ENCODE assay signal across 36 mouse cellular contexts in genomic region chr14:122414786-122415185, GRCm38 (mm10). TPM values are rescaled to one million over a fixed set of nuclear protein-coding genes. Genes with fewer than 3 reads are reported as not detected.
"Had no signal": no experiment of that assay in that cellular context is flagged by ENCODE, and none has a peak within 500 bp of the region (broad histone marks: within the 10 kb centered on the region; RNA-seq: fewer than 3 reads in every experiment).

No protein-coding gene starts in this region.

- H3K4me3 ChIP-seq: heart, embryonic 10.5 days; heart, embryonic 12.5 days; hindbrain, embryonic 10.5 days; hindbrain, embryonic 12.5 days; intestine, embryonic 15.5 days; layer of hippocampus, adult 2 months; left cerebral cortex, adult 2 months; limb, embryonic 10.5 days; limb, embryonic 12.5 days had no signal

- H3K4me1 ChIP-seq: heart, embryonic 10.5 days; heart, embryonic 12.5 days; intestine, embryonic 15.5 days had no signal

- H3K36me3 ChIP-seq: heart, embryonic 10.5 days; heart, embryonic 12.5 days; hindbrain, embryonic 12.5 days; intestine, embryonic 15.5 days; limb, embryonic 10.5 days; limb, embryonic 12.5 days had no signal

- DNase-seq: gastrocnemius, postnatal 14 days; heart, adult 18-20 months; heart, postnatal 10 days; heart, postnatal 4 days; kidney, adult 18-20 months; kidney, adult 8-10 months; kidney, postnatal 10 days; kidney, postnatal 25 days; kidney, postnatal 4 days; liver had no signal

- H3K4me2 ChIP-seq: heart, embryonic 12.5 days; hindbrain, embryonic 12.5 days; hindbrain, embryonic 14.5 days; intestine, embryonic 15.5 days; limb, embryonic 12.5 days; liver, embryonic 11.5 days had no signal

- H3K9me3 ChIP-seq: heart, embryonic 10.5 days; heart, embryonic 12.5 days; hindbrain, embryonic 12.5 days; intestine, embryonic 15.5 days; limb, embryonic 10.5 days; limb, embryonic 12.5 days had no signal

- H3K27ac ChIP-seq: heart, embryonic 10.5 days; hindbrain, embryonic 10.5 days; hindbrain, embryonic 12.5 days; hindbrain, embryonic 14.5 days; intestine, embryonic 15.5 days; layer of hippocampus, adult 2 months; left cerebral cortex, adult 2 months; limb, embryonic 10.5 days; limb, embryonic 12.5 days; liver, embryonic 14.5 days had no signal

- H3K9ac ChIP-seq: heart, embryonic 12.5 days; hindbrain, embryonic 12.5 days; hindbrain, embryonic 14.5 days; intestine, embryonic 15.5 days; limb, embryonic 12.5 days; liver, embryonic 14.5 days had no signal

- ATAC-seq: hindbrain, embryonic 16.5 days; inflammation-experienced regulatory T-cells, adult 6 months; intestine, embryonic 15.5 days; intestine, postnatal 0 days had no signal

RNA-seq across cellular contexts. Expression of gene Gm5089, which starts 36.1 kb away (rescaled TPM):
- total RNA-seq: gastrocnemius, adult 18-20 months; gastrocnemius, adult 8-10 months; gastrocnemius, postnatal 14 days; gastrocnemius, postnatal 4 days; granulocyte monocyte progenitor cell, adult 5-6 weeks; heart, adult 18-20 months; heart, adult 8-10 months; heart, postnatal 10 days; heart, postnatal 25 days; heart, postnatal 4 days had no signal
- polyA plus RNA-seq: heart, embryonic 10.5 days; heart, embryonic 12.5 days; heart, embryonic 14.5 days; heart, embryonic 16.5 days; inflammation-experienced regulatory T-cells, adult 6 months; intestine, embryonic 15.5 days; intestine, postnatal 0 days; kidney, embryonic 14.5 days; kidney, embryonic 16.5 days; limb, embryonic 14.5 days; liver, embryonic 11.5 days; liver, embryonic 14.5 days had no signal

RNA-seq across cellular contexts. Expression of gene Zic5, which starts 50.7 kb away (rescaled TPM):
- total RNA-seq: gastrocnemius, adult 18-20 months; gastrocnemius, adult 8-10 months; gastrocnemius, postnatal 14 days; gastrocnemius, postnatal 4 days; granulocyte monocyte progenitor cell, adult 5-6 weeks; heart, adult 18-20 months; heart, adult 8-10 months; heart, postnatal 10 days; heart, postnatal 25 days; heart, postnatal 4 days had no signal
- polyA plus RNA-seq: heart, embryonic 16.5 days; intestine, embryonic 15.5 days; intestine, postnatal 0 days; liver, embryonic 14.5 days had no signal
